ENCODE assay signal across 1 mouse cellular context in genomic region chr11:16950226-16950975, GRCm38 (mm10).
TF ChIP-seq lines count a peak whose summit lies in the region.

No protein-coding gene starts in this region.

TF ChIP-seq in MEL, 35 proteins besides CTCF, POLR2A, EP300 and RAD21 (continued from another document):
- TF ChIP-seq GATA1 (IDR thresholded peaks at IDR 0.05; ENCODE audit: low read depth, low read length): no peak
- no peak for TF ChIP-seq CHD2 (IDR thresholded peaks at IDR 0.05; ENCODE audit: low read length)
- no peak for TF ChIP-seq KAT2A (conservative IDR thresholded peaks at IDR 0.05; ENCODE audit: low read depth, low read length)
